Mouse (Mus musculus) T-helper 2 cell (primary cell): Measurements from ENCODE around the gene Nr1h2.

ENCODE experiments used
- in situ Hi-C: fragments of 300-600 bp; cut with MboI, MseI; formaldehyde crosslinking; loops from one replicate; pipeline ENCODE4 v1.15.1; 2025; ENCODE audit warnings: high pct_unique_total_duplicates

Gene Nr1h2

DNA sequence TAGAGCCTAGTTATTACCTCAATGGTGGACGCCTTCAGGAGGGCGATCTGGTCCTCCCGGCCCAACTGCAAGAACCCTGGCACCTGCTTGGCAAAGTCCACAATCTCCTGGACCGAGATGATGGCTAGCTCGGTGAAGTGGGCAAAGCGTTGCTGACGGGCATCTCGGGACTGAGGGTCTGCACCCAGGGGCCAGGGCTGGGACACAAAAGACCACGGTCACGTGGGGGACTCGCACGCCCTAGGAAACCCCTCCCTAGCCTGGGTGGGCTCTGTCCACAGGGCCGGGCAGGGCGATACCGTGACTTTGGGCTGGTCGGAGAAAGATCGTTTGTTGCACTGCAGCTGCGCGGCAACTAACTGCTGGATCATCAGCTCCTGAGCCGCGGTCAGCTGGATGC, 2.5 kb downstream of the Nr1h2 start:
- in situ Hi-C loops: loop anchor here (5.0 to 10.0 kb wide), 3 partner anchors 54 to 344 kb away; partner anchors contain the start of genes Atf5, Emc10, Fam71e1 and Fuz

DNA sequence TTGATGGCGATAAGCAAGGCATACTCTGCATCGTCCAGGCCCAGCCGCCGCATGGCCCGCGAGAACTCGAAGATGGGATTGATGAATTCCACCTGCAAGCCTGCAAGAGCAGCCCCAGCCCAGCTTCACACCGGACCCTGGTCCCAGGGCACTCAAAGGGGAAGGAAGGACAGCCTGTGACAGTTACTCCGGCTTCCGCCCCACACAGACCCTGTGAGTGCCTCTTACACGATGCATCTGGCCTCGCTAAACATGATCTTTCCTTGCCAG, 3.4 kb downstream of the Nr1h2 start:
- in situ Hi-C loops: loop anchor here (5.0 to 10.0 kb wide), 3 partner anchors 53 to 344 kb away; partner anchors contain the start of genes Atf5, Emc10, Fam71e1 and Fuz

DNA sequence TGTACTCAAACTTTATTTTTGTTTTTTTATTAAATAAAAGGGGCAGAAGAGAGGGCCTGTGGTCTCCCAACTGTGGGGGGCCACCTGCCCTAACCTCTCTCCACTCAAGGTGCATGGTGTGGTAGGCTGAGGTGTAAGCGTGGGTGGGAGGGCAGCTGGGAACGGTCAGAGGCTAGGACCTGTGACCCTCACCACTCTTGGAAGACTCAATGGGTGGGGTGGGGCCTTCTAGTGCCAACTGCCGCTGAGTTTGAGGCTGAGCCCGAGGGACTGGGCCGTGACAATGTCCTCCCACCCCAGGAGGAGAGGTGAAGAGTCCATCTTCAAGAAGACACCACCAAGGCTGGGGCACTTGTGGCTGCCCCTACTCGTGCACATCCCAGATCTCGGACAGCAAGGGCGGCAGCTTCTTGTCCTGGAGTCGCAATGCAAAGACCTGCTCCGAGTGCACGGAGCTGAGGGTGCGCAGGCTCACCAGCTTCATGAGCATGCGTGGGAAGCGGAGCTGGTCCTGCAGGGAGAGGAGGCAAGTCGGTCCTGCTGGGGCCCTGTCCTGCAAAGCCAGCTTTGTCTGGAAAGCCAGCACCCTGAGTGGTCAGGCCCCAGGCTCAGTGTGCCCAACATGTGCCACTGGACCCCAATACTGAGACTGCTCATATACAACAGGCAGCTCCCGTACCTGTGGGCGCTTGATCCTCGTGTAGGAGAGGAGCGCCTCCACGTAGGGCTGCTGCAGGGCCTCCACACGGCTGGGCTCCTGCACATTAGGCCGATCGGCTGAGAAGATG, 3.9 kb downstream of the Nr1h2 start:
- in situ Hi-C loops: loop anchor here (5.0 to 10.0 kb wide), 3 partner anchors 53 to 345 kb away; partner anchors contain the start of genes Atf5, Emc10, Fam71e1 and Fuz

DNA sequence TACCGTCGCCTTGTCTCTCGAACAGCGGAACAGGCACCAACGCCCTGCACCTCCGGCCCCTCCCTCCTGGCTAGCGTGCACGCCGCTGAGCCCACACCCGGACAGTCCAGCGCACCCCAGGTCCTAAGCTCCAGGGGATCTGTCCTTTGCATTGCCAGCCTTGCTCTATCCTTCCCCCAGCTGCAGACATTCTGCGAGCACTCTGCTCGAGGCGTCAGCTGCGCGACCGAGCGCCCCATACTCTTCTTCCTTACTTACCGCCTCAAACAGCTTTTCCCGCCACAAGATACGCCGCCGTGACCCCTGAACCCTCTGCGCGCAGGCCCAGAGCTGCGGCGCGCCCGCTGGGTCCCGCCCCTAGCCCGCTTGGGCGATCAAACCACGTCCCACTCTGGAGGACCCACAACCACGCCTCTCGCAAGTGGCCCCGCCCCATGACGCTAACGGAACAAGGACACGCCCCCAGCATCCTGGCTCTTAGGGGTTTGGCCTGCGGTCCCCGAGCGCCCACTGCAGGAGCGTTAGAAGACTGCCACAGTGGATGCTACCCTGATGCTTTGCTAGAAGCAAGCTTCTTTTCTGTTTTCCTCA, 5.2 kb downstream of the Nr1h2 start, which contains the start of gene Pold1:
Gene Pold1 (minus strand): TSS at position 353 of the 591 bp plus-strand sequence.
- in situ Hi-C loops: no loop called here

DNA sequence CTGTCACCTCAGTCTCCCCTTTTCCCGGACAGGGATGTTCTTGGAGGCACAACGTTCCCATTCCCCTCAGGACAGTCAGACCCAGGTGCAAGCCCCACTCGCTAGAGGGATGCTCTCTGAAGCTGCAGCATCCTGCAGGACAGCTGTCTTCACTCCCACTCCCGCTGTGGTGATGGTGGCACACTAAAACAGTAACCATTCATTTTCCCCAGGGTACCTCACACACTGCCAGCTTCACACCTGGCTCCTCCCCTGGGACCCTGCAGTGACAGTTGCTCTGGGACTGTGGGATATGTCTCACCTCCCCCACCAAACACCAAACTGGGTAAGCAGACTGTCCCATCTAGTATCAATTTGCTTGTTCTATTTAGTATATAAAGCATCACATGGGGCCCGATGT, 6.0 kb downstream of the Nr1h2 start:
- in situ Hi-C loops: no loop called here

DNA sequence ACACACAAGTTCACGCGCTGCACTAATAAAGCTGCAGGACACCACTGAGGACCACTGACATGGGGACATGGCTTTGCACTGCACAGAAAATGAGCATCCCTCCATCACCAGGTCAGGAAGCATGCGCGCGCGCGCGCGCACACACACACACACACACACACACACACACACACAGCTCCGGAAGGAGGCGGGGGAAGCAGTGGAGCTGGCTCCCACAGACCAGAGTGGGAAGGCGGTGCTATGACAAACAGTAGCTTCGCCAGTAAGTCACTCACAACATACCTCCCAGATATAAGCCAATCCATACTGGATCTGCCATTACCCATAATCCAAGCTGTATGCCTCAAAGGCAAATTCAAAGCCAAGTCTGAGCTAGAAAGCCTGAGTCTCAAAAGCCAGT, 6.7 kb downstream of the Nr1h2 start:
- in situ Hi-C loops: no loop called here

DNA sequence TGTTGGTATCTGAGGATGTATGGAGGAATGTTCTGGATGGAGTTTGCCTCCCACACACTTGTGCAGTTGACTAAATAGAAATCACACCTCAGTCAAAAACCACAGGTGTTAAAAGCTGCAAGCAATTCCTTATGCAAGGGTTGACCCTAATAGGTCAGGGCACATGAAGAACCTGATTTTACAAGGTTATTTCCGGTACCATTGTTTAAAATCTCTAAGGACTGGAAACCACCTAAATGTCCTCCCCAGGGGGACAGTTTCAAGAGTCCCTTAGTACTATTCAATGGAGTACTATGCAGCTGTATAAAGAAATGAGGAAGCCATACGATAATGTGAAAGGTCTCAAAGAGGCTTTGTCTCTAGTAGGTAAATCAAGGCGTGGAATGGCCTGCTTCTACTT, 7.5 kb downstream of the Nr1h2 start:
- in situ Hi-C loops: no loop called here

DNA sequence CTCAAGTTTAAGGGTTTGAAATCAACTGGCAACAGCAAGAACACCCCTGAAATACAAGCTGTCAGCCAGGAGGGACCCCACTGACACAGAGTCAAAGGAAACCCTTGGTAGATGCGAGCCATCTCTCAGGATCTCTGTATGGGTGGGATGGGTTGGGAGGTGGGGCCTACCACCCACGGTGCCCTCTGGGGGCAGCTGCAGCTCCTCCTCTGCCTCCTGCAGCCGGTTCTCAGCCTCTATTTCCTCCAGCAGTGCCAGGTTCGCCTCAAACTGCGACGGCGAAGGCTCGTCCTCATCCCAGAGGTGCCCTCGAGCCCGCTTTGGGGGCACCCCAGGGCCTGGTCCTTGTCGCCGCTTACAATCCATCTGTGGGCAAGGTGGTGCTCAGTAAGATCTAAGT, 10.7 kb downstream of the Nr1h2 start:
- in situ Hi-C loops: no loop called here

DNA sequence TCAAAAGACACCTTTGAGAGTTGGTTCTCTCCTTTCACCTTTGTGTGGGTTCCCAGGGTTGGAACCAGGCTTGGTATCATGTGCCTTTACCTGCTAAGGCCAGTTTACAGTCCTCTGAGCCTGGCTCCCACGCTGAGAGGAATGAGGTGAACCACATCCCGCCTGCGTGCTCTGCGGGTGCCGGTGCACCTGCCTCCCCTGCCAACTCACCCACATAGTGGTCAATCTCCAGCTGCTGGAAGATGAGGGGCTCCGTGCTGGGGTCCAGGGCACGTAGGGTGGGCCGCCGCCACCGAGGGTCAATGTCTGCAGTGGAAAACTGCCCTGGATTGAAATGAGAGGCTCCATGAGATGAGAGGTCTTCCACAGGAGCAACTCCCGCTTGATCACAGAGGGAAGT, 11.2 kb downstream of the Nr1h2 start:
- in situ Hi-C loops: no loop called here

DNA sequence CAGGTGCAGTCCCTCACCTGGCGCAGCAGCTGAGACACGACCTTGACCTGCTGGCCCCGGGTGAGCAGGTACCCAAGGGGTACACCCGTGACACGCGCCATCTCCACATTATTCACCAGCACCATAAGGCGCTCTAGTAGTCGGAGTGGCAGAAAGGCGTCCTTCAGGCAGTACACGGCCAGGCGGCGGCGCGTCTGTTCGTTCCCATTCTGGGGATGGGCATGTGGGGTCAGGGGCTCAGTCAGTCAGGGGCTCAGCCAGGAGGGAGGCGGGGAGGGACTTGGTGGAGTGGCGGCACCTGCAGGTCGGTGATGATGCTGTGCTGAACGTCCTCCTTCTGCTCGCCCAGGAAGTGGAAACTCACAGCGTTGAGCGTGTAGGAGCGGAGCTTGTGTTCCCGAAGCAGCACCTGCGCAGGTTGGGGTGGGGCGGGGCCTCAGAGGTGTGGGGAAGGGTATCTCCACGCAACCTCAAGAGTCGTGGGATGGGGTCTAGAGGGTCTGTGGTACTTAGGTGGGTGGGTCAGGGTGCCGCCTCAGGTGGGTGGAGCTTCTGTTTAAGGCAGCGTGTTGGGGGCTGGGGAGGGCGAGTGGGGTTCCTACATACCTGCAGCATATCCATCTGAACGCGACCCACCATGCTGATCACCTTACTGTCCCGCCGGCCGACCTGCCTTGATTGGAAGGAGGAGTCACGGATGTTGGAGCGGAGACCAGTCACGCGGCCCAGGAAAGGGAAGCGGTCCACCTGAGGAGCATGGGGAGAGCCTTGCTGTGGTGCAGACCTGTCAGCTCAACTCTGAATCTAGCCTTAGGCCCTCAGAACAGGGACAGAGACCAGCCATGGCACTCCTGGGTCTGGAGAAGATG, 14.8 kb downstream of the Nr1h2 start:
- in situ Hi-C loops: no loop called here

DNA sequence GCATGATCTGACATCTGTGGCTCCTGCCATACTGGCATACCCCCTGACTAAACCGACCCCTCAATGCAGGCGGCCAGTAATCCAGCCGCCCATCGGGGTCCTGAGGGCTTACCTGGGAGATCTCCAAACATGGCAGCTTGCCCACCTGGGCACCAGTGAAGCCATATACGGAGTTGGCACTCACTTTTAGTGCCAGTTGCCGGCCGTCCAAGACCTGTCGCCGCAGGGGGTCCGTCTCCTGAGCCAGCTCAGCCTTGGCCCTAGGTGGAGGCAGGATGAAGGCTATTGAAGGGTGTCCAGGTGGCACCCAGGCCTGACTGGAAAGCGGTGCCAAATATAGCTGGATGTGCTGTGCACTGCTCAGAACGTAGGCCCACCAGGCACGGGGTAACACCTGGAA, 16.3 kb downstream of the Nr1h2 start:
- in situ Hi-C loops: no loop called here

DNA sequence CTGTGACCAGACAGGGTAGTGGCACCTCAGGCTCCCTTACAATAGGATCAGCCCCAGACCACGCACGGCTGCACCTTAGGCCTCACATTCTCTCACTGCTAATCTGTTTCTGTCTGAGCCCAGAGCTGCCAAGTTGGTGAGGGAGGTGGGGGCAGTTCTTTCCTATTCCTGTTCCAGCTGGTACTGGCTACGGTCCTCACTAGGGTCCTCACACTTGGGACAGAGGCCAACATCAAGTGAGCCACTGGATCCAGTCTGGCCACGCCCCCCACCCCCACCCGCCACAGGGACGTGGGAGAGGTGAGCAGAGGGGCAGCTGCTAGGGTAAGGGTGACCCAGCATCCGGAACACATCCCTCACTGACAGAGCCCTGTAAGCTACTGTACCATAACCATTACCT, 16.7 kb downstream of the Nr1h2 start:
- in situ Hi-C loops: no loop called here

DNA sequence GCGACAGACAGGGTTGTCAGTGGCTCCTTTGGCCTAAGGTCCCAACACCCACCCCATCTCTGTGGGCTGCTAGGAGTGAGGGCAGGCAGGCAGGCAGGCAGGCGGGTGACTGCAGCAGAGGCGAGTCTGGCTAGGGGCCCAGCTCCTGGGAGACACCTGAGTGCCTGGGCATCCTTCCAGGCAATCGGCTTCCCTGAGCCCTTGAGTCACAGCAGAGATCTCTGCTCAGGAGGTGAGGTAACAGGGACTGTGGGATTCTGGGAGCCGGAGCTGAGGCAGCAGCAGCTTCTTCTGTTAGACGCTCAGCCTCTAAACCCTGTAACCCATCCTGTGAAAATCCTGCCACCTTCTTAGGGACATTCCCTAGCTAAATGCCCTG, 17.2 kb downstream of the Nr1h2 start:
- in situ Hi-C loops: no loop called here

DNA sequence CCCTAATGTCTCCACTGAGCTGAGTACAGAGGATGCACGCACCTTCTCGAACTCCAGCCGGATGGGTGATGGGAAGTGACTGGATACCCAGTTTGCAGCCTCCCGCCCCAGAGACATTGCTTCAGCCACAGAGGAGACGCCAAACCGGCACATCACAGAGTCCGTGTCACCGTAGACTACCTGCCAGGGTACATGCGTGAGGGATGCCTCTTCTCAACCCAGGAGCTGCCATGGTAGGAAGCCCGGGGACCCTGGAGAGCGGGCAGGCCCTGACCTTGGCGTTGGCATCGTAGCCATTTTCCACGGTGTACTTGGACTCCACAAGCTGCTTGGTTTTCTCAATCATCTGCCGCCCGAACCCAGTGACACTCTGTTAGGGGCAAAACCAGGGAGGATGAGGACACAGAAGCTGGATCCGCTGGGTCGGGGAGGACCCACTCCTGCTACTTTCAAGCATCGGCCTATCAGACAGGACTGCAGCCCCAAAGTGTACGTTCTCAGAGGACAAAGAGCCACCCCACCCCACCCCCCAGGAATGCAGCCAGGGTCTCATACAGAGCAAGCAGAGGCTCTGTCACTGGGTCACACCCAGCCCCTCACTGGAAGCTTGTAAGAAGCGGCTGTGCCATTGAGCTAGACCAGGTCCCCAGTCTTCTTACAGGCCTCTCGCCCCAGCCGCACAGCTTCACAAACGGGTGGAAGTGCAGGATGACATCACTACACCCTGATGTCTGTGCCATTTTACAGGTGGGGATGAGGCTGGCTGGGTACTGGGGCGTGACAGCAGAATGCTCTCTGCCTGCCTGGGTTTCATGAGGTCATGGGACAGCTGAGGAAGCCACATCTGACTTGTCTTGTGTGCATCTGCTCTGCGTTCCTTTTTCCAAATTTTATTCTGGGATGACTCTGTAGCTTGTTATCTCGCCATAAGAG, 17.8 kb downstream of the Nr1h2 start:
- in situ Hi-C loops: no loop called here

DNA sequence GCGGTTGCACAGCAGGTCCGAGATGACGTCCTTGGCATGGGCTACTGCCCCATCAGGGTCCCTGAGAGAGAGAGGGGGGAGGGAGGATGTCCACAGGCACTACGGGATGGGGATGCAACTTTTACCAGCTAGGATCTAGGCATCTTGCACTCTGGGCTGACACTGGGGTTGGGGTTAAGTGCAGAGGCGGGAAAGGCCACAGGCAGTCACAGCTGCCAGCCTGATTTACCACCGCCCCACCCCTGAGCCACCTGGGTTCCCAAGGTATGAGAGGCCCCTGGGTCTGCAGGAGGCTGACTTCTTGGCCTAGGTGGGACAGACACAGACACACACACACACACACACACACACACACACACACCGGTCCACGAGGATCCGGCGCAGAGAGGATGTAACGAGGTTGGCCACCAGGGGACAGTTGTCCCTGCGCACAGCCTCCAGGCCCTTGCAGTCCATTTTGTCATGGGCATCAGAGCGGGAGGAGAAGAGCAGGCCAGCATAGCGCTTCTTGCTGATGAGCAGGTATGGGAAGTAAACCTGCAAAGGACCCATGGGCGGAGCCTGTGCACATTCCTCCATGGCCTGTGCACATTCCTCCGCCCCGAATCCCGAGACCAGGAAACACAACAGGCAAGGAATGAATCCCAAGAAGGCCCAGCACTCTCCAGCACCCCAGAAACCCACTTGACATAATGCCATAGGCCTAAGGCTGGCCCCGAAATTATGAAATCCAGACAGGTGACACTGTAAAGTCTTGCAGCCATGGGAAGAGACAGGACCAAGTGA, 18.9 kb downstream of the Nr1h2 start:
- in situ Hi-C loops: no loop called here

DNA sequence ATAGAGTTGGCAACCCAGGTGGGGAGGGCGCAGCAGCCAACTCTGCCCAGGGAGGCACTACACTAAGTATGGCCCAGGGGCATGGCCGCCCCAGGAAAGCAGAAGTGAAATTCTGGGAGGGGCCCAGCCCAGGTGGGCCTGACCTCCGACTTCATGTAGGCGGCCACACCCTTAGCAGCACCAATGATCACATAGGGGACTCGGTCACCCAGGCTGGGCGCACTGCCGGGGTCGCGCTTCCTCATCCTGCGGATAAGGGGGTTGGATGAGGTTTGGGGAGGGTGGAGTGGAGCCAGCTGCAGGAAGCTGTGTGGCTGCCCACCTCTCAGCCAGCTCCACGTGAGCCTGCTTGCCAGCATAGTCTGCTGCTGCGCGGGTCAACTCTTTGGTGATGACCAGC, 19.5 kb downstream of the Nr1h2 start:
- in situ Hi-C loops: no loop called here

DNA sequence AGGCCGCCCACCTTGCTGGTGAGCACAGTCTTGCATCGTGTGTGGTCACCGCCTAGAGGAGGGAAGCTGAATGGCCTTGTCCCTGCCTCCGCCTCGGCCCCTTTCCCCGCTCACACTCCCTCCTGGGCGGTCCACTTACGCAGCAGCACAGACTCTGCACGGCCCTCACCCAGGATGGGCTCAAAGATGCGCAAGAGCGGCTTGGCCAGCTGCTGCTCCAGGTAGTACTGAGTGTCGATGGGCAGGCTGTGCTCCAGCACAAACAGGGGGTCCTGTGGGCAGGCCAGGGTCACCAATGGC, 20.1 kb downstream of the Nr1h2 start:
- in situ Hi-C loops: no loop called here

DNA sequence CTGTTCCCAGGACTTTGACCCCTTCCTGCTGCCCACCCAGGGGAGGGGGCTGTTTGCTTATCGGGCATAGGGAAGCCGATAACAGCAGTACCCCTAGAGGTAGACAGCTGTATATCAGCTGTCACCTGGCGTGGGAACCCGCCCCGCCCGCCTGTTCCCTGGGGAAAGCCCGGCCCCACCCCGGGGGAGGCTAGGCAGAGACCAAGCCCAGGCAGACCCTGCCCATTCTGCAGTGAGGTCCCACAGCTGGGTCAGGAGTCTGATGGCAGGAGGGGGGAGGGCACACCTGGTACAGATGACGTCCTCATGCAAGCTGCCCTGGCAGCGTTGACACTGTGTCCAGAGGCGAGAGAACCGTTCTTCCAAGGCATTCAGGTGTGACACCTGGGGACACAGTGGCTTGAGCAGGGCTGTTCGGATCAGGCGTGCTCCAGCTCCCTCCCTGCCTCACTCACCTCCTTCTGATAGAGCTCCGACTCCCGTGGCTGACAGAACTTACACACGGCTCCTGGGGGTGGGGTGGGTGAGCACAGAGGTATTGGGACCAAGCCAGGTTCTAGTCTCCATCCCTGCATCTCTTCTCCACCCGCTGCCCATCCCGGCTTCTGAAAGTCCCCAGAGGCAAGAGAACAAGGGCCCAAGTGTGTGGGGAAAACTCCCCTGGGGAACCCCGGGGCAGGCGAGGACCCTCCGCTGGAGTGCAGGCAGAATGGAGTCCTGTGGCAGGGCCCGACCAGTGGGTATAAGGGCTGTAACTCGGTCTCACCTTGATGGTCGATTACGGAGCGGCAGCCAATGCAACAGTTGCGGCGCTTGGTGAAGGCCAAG, 20.6 kb downstream of the Nr1h2 start:
- in situ Hi-C loops: no loop called here

DNA sequence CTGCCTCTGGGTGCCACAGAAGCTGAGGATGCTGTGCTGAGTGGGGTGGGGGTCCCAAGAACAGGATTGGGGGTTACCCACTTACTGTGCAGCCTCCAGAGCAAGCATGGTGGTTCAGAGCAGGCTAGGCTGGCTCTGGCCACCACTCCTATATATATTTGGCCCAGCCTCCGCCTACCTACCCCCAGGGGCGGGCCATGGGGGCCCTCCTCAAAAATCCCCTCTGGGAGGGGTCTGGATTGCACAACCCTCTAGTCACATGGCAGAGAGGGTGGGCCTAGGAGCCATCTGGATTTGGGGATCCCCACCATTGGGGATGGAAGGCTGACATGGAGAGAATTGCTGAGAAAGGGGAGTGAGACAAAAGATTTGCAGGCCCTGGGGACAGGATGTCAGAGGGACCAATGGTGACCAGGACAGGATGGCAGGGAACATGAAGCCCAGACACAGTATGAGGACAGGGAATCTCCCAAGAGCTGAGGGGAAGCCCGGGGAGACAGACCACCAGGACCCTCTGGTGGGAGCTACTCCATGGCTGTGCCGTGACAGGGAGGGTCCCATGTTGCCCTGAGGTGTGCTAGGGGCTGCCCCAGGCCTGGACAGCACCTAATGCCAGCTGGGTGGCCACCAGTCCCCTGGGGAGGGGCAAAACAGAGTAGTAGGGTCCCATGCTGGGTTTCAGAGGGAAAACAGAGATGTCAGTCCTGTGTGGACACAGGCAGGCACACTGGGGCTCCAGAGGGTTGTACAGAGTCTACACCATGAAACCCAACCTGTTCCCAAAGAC, 21.6 kb downstream of the Nr1h2 start, which contains the start of gene Spib:
Gene Spib (minus strand): TSS at position 126 of the 787 bp plus-strand sequence.
- in situ Hi-C loops: no loop called here
